Mouse (Mus musculus): ENCODE results near the gene Serpinf2. TPM values are rescaled to one million over a fixed set of nuclear protein-coding genes. Genes with fewer than 3 reads are reported as not detected.

Gene Serpinf2
- total and polyA plus RNA-seq, 2 experiments from 2014 or later: 0.24 TPM; not detected in 1

DNA sequence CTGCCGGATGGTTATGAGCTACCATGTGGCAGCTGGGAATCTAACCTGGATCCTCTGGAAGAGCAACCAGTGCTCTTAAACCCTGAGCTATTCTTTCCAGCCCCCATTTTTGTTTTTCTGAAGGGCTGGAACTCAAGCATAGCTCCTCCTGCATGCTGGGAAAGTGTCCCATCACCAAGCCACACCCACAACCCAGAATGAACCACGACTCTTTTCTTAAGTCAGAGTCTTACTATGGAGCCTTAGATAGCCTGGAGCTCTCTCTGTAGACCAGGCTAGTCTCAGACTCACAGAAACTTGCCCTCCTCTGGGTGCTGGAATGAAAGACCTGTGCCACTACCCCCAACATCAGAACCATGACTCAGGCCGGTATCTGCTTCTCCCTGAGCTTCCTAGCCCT, 9.2 kb upstream of the Serpinf2 start:
- H3K27ac ChIP-seq (ENCODE audit: low read depth, low read length): no peak overlapping the region
- no peaks in the 10 kb centered on the region for H3K27me3 ChIP-seq (ENCODE audit: insufficient read depth, low read length)
- 0 out of 2 replicates have a peak, but pooled peaks cover 2% of the 10 kb centered on the region for H3K4me1 ChIP-seq (ENCODE audit: insufficient read depth)
- no peak overlapping the region for H3K9ac ChIP-seq
- ATAC-seq: no peak
- TF ChIP-seq CTCF (IDR thresholded peaks at IDR 0.05; ENCODE audit: low read depth): no peak
- no peak overlapping the region for H3K4me2 ChIP-seq (ENCODE audit: low read depth)
- no peaks in the 10 kb centered on the region for H3K9me3 ChIP-seq (ENCODE audit: low read length)
- WGBS: 88% methylated on average over 3 of the region's 3 CpGs
- no peak for DNase-seq
- peaks cover 52% of the 10 kb centered on the region for H3K36me3 ChIP-seq (ENCODE audit: insufficient read depth)
- H3K4me3 ChIP-seq (ENCODE audit: low read depth, low read length): no peak overlapping the region

DNA sequence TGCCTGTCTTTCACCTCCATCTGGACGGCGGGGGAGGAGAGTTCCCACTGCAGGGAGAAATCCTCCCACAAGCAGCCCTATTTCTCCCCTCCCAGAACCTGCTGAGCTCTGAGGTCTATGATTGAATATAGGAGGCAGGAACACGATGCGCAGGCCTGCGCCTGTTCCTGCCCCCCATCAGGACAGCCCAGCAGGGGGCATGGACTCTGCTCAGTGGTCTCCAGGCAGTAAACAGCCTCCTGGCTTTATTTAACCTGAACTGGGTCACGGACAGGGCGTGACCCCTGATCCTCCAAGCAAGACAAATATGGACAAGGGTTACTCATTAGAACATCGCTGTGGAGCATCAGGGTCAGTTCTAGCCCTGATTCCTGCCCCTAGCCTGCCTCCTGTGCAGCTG, 4.3 kb upstream of the Serpinf2 start:
- Histone ChIP-seq H3K36me3 (ENCODE audit: insufficient read depth) (peaks cover 51% of the 10 kb centered on the region), H3K4me1 (ENCODE audit: insufficient read depth) (no peaks in the 10 kb centered on the region)
- 59% methylated on average over 8 of the region's 8 CpGs for WGBS

DNA sequence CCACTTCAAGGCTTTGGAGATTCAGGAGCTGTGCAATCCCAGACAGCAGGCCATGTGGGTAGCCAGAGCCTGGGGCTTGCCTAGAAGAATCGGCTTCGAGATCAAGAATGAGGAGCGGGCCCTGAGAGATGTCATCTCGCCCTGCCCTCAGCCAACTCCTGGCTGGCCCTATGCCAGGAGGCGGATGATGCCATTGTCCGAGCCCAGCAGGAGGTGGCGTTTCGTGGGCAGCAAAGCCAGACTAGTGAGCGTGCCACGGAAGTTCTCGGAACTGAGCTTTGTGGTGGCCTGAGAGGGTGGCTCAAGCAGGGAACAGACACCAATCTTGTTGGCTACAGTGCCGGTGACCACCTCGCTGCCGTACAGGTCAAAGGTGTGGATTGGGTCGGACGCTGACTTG, 2.2 kb upstream of the Serpinf2 start:
- no peak overlapping the region for H3K4me2 ChIP-seq (ENCODE audit: low read depth)
- peaks cover 30% of the 10 kb centered on the region for H3K36me3 ChIP-seq (ENCODE audit: insufficient read depth)
- TF ChIP-seq CTCF (IDR thresholded peaks at IDR 0.05; ENCODE audit: low read depth): no peak
- H3K9ac ChIP-seq: no peak overlapping the region
- ATAC-seq (no peak), DNase-seq (no peak)
- no peaks in the 10 kb centered on the region for H3K27me3 ChIP-seq (ENCODE audit: insufficient read depth, low read length)
- H3K4me1 ChIP-seq (ENCODE audit: insufficient read depth): no peaks in the 10 kb centered on the region
- H3K9me3 ChIP-seq (ENCODE audit: low read length): no peaks in the 10 kb centered on the region
- 56% methylated on average over 16 of the region's 16 CpGs for WGBS
- no peak overlapping the region for H3K27ac ChIP-seq (ENCODE audit: low read depth, low read length)
- no peak overlapping the region for H3K4me3 ChIP-seq (ENCODE audit: low read depth, low read length)

More for the DNA sequence above, 4.3 kb upstream of the Serpinf2 start:
- Histone ChIP-seq H3K9ac (no peak overlapping the region), H3K27ac (ENCODE audit: low read depth, low read length) (no peak overlapping the region), H3K27me3 (ENCODE audit: insufficient read depth, low read length) (no peaks in the 10 kb centered on the region), H3K4me2 (ENCODE audit: low read depth) (no peak overlapping the region), H3K9me3 (ENCODE audit: low read length) (no peaks in the 10 kb centered on the region), H3K4me3 (ENCODE audit: low read depth, low read length) (no peak overlapping the region)
- no peak for ATAC-seq
- no peak for TF ChIP-seq CTCF (IDR thresholded peaks at IDR 0.05; ENCODE audit: low read depth)
- no peak for DNase-seq

DNA sequence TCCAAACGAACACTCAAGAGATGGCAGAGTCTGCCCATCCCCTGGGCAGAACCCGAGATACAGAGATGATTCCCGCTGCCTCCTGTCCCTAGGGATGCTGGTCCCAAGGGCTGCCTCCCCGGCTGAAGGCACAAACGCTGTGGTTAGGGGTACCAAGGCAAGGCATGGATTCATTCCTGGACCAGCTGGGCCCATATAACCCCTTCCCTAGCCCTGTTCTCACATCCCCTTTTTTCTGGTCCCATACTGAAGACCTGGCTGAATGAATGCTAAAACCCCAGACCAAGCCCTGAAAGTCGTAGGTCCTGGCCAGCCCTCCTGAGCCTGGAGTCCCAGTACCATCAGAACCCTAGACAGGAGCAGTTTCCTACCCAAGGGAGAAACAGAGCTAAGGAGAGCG, 1.6 kb upstream of the Serpinf2 start:
- no peaks in the 10 kb centered on the region for H3K9me3 ChIP-seq (ENCODE audit: low read length)
- no peak overlapping the region for H3K9ac ChIP-seq
- 90% methylated on average over 7 of the region's 7 CpGs for WGBS
- ATAC-seq (no peak), DNase-seq (no peak)
- no peaks in the 10 kb centered on the region for H3K4me1 ChIP-seq (ENCODE audit: insufficient read depth)
- H3K36me3 ChIP-seq (ENCODE audit: insufficient read depth): peaks cover 25% of the 10 kb centered on the region
- no peak overlapping the region for H3K27ac ChIP-seq (ENCODE audit: low read depth, low read length)
- no peaks in the 10 kb centered on the region for H3K27me3 ChIP-seq (ENCODE audit: insufficient read depth, low read length)
- no peak for TF ChIP-seq CTCF (IDR thresholded peaks at IDR 0.05; ENCODE audit: low read depth)
- H3K4me2 ChIP-seq (ENCODE audit: low read depth): no peak overlapping the region
- no peak overlapping the region for H3K4me3 ChIP-seq (ENCODE audit: low read depth, low read length)

DNA sequence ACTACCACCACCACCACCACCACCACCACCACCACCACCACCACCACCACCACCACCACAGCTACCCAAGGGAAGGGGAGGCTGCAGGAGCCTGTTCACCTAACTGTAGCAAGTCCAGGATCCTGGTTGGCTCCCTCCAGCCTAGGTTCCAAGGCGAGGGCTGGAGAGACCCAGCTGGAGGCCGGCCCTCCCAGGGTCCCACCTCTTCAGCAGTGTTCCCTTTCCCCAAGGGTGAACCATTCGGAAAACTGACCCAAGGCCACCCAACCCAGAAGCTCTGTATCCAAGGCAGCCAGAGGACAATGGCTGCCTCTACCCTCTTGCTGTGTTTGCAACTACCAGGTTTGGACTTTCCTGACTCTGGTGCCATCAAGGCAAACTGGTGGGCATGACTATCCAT, 560 bp upstream of the Serpinf2 start:
- 89% methylated on average over 3 of the region's 3 CpGs for WGBS
- Histone ChIP-seq H3K27ac (ENCODE audit: low read depth, low read length) (no peak overlapping the region), H3K27me3 (ENCODE audit: insufficient read depth, low read length) (no peaks in the 10 kb centered on the region), H3K4me2 (ENCODE audit: low read depth) (no peak overlapping the region), H3K36me3 (ENCODE audit: insufficient read depth) (peaks cover 18% of the 10 kb centered on the region; the same call in 1 of the 2 replicates), H3K4me1 (ENCODE audit: insufficient read depth) (no peaks in the 10 kb centered on the region), H3K9ac (no peak overlapping the region), H3K9me3 (ENCODE audit: low read length) (no peaks in the 10 kb centered on the region), H3K4me3 (ENCODE audit: low read depth, low read length) (no peak overlapping the region)
- DNase-seq (no peak), ATAC-seq (no peak)
- TF ChIP-seq CTCF (IDR thresholded peaks at IDR 0.05; ENCODE audit: low read depth): no peak

DNA sequence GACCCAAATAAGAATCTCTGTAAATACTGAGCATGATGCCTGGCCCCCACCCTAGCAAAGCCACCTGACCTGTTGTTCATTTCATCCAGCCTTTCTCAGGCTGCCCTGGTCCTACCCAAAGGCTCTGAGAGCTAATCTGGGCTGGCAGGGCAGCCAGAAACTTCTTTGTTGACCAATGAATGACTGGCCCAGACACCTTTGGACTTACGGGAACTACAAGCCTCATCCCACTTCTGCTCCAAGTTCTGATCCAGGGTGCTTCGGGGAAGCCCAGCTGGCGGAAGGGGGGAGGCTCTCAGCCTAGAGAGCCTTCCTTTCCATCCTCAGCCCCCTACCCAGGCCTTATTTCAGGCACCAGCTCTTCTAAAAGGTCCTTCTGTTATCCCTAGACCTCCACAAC, 587 bp downstream of the Serpinf2 start:
- no peak for DNase-seq
- 92% methylated on average over 3 of the region's 3 CpGs for WGBS

DNA sequence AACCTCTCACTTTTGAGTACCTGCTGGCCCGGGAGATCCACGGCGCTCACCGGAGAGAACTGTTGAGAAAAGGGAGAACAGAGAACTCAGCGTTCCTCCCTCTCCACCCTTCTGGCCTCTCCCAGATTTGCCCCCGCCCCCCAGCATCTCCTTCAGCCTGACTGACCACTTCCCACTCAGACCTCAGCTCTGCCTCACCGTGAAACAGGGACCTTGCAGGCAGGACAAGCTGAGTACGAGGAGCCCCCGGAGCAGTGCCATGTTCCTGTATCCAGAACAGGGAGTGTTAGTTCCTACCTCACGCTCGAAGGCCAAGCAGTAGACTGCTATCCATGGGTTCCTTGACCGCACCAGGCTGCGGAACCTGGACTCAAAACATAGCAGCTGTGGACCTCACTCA, 1.2 kb downstream of the Serpinf2 start:
- ATAC-seq (no peak), DNase-seq (no peak)
- no peaks in the 10 kb centered on the region for H3K9me3 ChIP-seq (ENCODE audit: low read length)
- H3K27me3 ChIP-seq (ENCODE audit: insufficient read depth, low read length): no peaks in the 10 kb centered on the region
- H3K27ac ChIP-seq (ENCODE audit: low read depth, low read length): no peak overlapping the region
- H3K4me2 ChIP-seq (ENCODE audit: low read depth): no peak overlapping the region
- H3K9ac ChIP-seq: no peak overlapping the region
- H3K36me3 ChIP-seq (ENCODE audit: insufficient read depth): peaks cover 13% of the 10 kb centered on the region; the same call in 1 of the 2 replicates
- H3K4me3 ChIP-seq (ENCODE audit: low read depth, low read length): no peak overlapping the region
- H3K4me1 ChIP-seq (ENCODE audit: insufficient read depth): no peaks in the 10 kb centered on the region
- TF ChIP-seq CTCF (IDR thresholded peaks at IDR 0.05; ENCODE audit: low read depth): no peak
- WGBS: 81% methylated on average over 13 of the region's 13 CpGs

More for the DNA sequence above, 587 bp downstream of the Serpinf2 start:
- no peak for ATAC-seq
- H3K4me3 ChIP-seq (ENCODE audit: low read depth, low read length): no peak overlapping the region
- TF ChIP-seq CTCF (IDR thresholded peaks at IDR 0.05; ENCODE audit: low read depth): no peak
- no peaks in the 10 kb centered on the region for H3K27me3 ChIP-seq (ENCODE audit: insufficient read depth, low read length)
- H3K9ac ChIP-seq: no peak overlapping the region
- no peaks in the 10 kb centered on the region for H3K4me1 ChIP-seq (ENCODE audit: insufficient read depth)
- H3K27ac ChIP-seq (ENCODE audit: low read depth, low read length): no peak overlapping the region
- peaks cover 13% of the 10 kb centered on the region; the same call in 1 of the 2 replicates for H3K36me3 ChIP-seq (ENCODE audit: insufficient read depth)
- no peaks in the 10 kb centered on the region for H3K9me3 ChIP-seq (ENCODE audit: low read length)
- H3K4me2 ChIP-seq (ENCODE audit: low read depth): no peak overlapping the region
